Mouse (Mus musculus): ENCODE measurements at regions not wholly inside any gene's neighbourhood (a gene's known extent, or its start where the extent isn't known, plus 50 kb on each side); places are given as distances from the start of the nearest gene placed in this dataset.

GRCm38 (mm10) chr8:26488590-26488989 lies 369.3 kb downstream of the Gm45692 start:
- TF ChIP-seq CTCF (IDR thresholded peaks at IDR 0.05; ENCODE audit: low read depth, low read length) = no peak
- no peak for TF ChIP-seq GATA1 (IDR thresholded peaks at IDR 0.05; ENCODE audit: borderline replicate concordance, low read length)
- no peak for TF ChIP-seq TAL1 (conservative IDR thresholded peaks at IDR 0.05; ENCODE audit: low read depth, low read length)
- no peak for TF ChIP-seq GATA2 (IDR thresholded peaks at IDR 0.05; ENCODE audit: borderline replicate concordance, low read depth, low read length)
